Mouse (Mus musculus) liver, embryonic 14.5 days (tissue): ENCODE measurements around the gene Trabd2b.

ENCODE experiments used
- CTCF ChIP-seq: IDR thresholded peaks from 2 replicates; pipeline ENCODE4 v1.5.1; 2016; ENCODE audit warnings: antibody characterized with exemption, low read depth, control low read depth
- EP300 ChIP-seq: IDR thresholded peaks from 2 replicates; pipeline ENCODE4 v1.6.1; 2016; ENCODE audit warnings: antibody characterized with exemption, low read depth

- TF ChIP-seq CTCF (no peak), EP300 (no peak)
Measured at GRCm38 (mm10) chr4:114369591-114369990, 36.9 kb upstream of the Trabd2b start.
